Mouse (Mus musculus) telencephalon, adult 2 months (tissue): Measurements from ENCODE around the gene Tial1.

Experiments
- DNase-seq: peaks from one replicate; pipeline ENCODE4 v3.0.0-alpha.2; 2011; ENCODE audit warnings: low read depth, low spot score

Tial1 gene

GRCm38 (mm10) chr7:128417226-128417929 lies 44.1 kb downstream of the Tial1 start:
- no peak for DNase-seq

GRCm38 (mm10) chr7:128416664-128417063 lies 44.9 kb downstream of the Tial1 start:
- DNase-seq: no peak

- DNase-seq: no peak
Observed at GRCm38 (mm10) chr7:128414433-128414832, 47.1 kb downstream of the Tial1 start.

GRCm38 (mm10) chr7:128412071-128412833 lies 49.3 kb downstream of the Tial1 start:
- DNase-seq: no peak

- no peak for DNase-seq
Observed at GRCm38 (mm10) chr7:128410708-128411413, 50.7 kb downstream of the Tial1 start.

- no peak for DNase-seq
Observed at GRCm38 (mm10) chr7:128408265-128408664, 53.3 kb downstream of the Tial1 start.

- no peak for DNase-seq
Observed at GRCm38 (mm10) chr7:128403988-128404387, 57.5 kb downstream of the Tial1 start.

GRCm38 (mm10) chr7:128403586-128403985 lies 57.9 kb downstream of the Tial1 start:
- DNase-seq: no peak

GRCm38 (mm10) chr7:128403128-128403527 lies 58.4 kb downstream of the Tial1 start:
- DNase-seq: no peak

GRCm38 (mm10) chr7:128402577-128402976 lies 58.9 kb downstream of the Tial1 start:
- DNase-seq: no peak

- DNase-seq: no peak
Observed at GRCm38 (mm10) chr7:128398664-128399063, 62.9 kb downstream of the Tial1 start.

GRCm38 (mm10) chr7:128397066-128397465 lies 64.5 kb downstream of the Tial1 start:
- no peak for DNase-seq

GRCm38 (mm10) chr7:128393756-128394155 lies 67.8 kb downstream of the Tial1 start:
- no peak for DNase-seq

- no peak for DNase-seq
Observed at GRCm38 (mm10) chr7:128392972-128393314, 68.6 kb downstream of the Tial1 start.

- no peak for DNase-seq
Observed at GRCm38 (mm10) chr7:128392071-128392971, 69.2 kb downstream of the Tial1 start.

GRCm38 (mm10) chr7:128391267-128392057 lies 70.1 kb downstream of the Tial1 start:
- no peak for DNase-seq
